Mouse (Mus musculus) monocyte, adult 5-6 weeks (primary cell): ENCODE results near the gene Itga11. TPM values are rescaled to one million over a fixed set of nuclear protein-coding genes. Genes with fewer than 3 reads are reported as not detected.
"Not testable (repeated sequence)": the region's sequence is repeated elsewhere in the genome, so short reads cannot be mapped to it uniquely, and the experiment has no call there.

Source experiments
- ATAC-seq: fragments of 153-309, 156-312 bp; replicated peaks from 2 replicates; pipeline ENCODE4 v1.8.0; 2017; ENCODE audit warnings: mild to moderate bottlenecking; ENCODE audit not compliant: low TSS enrichment, insufficient number of reproducible peaks, severe bottlenecking, poor library complexity, low FRiP score
- total RNA-seq: library from RNA; stranded (forward); fragments of 200-1000, 200-491, 200-594 nt; gene quantifications from 3 replicates; pipeline ENCODE4 v1.2.3, GENCODE M21; 2017

Gene Itga11
- total RNA-seq, 1 experiment from 2014 or later, result not detected

- no peak for ATAC-seq
Measured at GRCm38 (mm10) chr9:62746646-62747045, 69.0 kb downstream of the Itga11 start.

DNA sequence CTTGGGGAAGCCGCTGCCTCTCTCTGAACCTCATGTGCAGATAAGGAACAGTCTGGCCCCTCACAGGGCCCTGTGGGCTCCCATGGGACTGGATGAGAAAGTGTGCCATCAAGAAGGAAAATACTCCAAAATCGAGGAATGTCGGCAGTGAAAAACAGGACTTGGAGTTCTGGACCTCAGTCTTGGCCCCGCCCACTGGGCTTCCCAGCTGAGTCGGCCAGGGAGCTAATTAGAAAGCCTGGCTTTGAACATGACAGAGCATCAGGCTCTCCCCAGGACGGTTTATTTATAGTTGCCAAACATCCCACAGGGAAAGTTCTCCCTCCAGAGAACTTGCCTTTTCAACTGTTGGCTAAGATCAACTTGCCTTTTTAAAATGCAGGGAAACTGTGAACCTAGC, 72.0 kb downstream of the Itga11 start:
- ATAC-seq, result no peak

DNA sequence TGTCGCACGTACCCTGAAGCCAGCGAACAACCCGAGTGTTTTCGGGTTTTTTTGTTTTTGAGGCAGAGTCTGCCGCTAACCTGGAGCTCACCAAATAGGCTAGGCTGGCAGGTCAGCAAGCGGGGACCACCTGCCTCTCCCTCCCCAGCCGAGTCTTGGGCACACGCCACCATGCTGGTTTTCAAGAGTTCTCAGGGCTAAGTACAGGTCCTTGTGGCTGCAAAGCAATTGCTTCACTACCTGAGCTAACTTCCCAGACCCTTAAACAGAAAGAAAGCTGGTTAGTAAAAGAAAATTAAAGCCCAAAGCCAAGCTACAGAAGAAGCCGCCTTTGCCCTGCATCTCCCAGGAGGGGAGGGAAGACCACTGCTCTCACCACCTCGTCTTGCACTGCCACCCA, 72.8 kb downstream of the Itga11 start:
- no peak for ATAC-seq

- ATAC-seq, result no peak
Measured at GRCm38 (mm10) chr9:62758288-62758687, 80.7 kb downstream of the Itga11 start.

DNA sequence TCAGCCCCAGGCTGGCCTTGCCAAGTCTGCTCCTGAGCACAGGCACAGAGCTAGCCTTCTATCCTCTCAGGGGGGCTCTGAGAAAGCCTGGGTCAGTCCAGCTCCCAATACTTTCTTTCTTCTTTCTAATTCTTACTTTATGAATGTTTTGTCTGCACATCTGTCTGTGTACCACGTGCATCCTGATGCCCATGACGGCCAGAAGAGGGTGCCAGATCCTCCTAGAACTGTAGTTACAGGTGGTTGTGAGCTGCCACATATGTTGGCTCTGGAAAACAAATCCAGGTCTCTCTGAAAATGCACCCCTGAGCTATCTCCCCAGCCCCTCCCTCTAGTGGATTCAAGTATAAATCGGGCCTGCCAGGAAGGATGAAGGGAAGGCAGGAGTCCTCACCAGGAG, 82.0 kb downstream of the Itga11 start:
- no peak for ATAC-seq

GRCm38 (mm10) chr9:62763478-62763877, 85.9 kb downstream of the Itga11 start:
- ATAC-seq, result no peak

GRCm38 (mm10) chr9:62765346-62765745, 87.7 kb downstream of the Itga11 start:
- ATAC-seq, result no peak

DNA sequence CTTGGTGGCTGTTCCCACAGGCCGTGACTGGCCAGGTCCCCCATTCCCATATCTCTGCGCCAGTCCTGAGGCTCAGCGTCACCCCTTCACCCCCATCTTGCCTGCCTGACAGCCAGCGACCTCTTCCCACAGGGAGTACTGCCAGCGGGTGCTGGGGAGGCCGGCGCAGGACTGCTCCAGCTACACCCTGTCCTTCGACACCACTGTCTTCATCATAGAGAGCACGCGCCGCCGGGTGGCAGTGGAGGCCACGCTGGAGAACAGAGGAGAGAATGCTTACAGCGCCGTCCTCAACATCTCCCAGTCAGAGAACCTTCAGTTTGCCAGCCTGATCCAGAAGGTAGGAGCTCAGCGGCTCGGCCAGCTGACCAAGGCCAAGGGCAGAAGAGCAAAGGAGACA, 89.8 kb downstream of the Itga11 start:
- no peak for ATAC-seq

DNA sequence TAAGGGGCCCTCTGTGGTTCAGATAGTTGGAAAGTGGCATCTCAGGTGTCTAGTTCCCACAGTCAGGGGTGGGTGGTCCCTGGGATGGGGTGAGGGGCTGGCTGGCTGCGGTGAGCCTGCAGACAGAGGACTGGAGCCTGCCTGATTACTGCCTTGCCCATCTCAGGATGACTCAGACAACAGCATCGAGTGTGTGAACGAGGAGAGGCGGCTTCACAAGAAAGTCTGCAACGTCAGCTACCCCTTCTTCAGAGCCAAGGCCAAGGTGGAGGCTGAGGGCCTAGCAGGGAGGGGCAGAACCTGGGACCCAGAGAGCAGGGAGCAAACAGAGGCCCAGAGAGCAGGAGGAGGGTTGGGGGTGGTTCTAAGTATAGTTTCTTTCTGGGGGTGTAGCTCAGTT, 90.7 kb downstream of the Itga11 start:
- no peak for ATAC-seq

DNA sequence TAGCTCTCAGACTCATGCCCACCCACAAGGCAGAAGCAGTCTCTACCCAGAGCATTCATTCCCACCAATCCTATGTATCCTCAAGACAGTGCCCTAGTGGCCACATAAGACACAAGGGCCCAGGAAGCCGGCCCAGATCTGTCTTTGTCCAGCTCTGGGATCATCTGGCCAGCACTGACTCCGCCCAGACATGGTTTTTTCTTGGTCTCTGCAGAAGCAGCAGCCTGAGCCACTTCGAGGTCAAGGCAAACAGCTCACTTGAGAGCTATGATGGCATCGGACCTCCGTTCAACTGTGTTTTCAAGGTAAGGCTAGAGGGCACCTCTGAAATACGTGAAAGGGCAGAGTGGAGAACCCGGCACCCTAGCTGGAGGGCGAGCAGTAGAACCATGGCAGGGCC, 95.1 kb downstream of the Itga11 start:
- ATAC-seq, result no peak

DNA sequence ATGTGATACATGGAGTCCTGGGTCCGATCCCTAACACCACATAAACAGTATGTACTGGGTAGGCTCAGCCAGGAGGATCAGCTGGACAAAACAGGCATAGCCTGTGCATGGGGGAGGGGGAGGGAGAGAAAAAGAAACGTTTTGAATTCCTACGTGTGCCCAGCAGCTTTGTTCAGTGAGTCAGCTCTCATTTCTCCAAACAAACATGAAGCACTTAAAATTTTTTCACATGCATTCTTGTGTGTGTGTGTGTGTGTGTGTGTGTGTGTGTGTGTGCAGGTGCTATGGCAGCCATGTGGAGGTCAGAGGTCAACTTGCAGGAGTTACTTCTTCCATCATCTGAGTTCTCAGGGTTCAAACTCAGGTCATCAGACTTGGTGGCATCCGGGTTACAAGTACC, 97.8 kb downstream of the Itga11 start:
- ATAC-seq, result no peak

DNA sequence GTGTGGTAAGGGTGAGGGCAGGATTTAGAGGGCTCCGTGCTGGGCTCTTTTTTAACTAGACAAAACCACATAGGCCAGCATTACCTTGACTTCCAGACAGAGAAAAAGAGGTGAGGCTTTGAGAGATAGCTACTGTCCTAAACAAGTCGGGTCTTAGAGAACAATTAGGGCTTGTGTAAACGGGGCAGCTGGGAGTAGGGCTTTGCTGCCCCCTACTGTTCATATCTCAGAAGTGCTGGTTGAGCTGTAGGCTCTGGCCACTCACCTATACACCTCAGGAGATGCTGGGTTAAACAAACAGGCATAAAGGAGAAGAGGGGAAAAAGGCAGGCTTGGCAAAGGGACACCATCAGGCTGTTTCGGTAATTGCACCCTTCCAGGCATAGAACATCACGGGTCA, 99.8 kb downstream of the Itga11 start:
- ATAC-seq, result 0 out of 2 replicates have a peak, but pooled peaks have one; percentile 38

DNA sequence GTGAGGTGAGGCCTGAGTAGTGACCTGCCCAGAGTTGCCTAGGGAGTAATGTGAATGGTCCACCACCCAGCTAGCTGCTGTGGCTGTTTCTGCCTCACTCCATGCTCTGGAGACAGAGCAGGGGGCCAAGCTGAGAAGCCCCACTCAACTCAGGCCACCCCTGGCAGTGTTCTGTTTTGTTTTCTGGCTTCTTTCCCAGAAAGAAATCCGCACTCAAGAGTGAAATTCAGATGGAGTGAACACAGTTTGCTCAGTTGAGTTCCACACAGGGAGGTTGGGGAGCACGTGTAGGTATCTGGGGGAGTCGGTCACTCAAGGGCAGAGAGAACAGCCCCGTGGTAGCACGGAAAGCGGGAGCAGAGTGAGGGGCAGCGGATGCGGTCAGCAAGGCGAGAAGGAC, 101.1 kb downstream of the Itga11 start:
- ATAC-seq, result no peak

DNA sequence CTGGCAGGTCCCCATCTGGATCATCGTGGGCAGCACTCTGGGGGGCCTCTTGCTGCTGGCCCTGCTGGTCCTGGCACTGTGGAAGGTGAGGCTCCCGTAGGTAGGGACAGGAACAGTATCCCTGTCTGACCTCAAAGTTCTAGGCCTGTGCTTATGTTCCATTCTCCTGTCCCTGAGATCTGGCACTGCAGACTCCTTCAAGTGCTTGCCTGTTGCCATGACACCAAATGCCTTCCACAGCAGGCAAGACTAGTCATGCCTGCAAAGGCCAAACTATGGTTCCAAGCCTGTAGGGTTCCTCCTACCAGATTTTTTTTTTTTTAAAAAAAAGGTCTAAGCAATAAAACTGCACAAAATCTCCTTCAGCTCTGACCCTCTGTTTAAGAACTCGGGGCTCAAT, 104.3 kb downstream of the Itga11 start:
- ATAC-seq, result no peak

- no peak for ATAC-seq
Measured at GRCm38 (mm10) chr9:62782976-62783781, 105.6 kb downstream of the Itga11 start.

- no peak for ATAC-seq
Measured at GRCm38 (mm10) chr9:62784233-62784632, 106.6 kb downstream of the Itga11 start.

DNA sequence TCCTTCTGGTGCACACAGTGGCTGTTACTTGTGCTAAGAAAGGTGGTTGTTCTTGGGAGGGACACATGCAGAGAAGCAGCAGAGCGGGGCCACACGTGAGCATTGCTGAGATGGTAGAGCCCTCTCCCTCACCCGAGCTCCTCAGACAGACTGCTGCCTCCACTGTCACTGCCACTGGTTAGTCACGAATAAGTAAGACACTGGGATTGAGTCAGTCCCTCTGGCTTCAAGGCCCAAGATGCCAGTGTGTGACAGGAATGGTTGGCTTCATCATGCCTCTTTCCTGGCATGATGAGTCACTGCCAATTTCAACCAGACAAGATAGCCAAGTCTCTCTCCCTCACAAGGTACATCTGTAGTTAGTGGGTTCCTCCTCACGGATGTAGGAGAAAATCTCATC, 109.1 kb downstream of the Itga11 start:
- ATAC-seq, result no peak

GRCm38 (mm10) chr9:62789856-62790255, 112.2 kb downstream of the Itga11 start:
- ATAC-seq, result no peak

- not testable (repeated sequence) for ATAC-seq
Measured at GRCm38 (mm10) chr9:62799218-62799617, 121.6 kb downstream of the Itga11 start.

GRCm38 (mm10) chr9:62810095-62810494, 132.5 kb downstream of the Itga11 start:
- no peak for ATAC-seq
